Mouse (Mus musculus): ENCODE results near the gene Npm3. TPM values are rescaled to one million over a fixed set of nuclear protein-coding genes. Genes with fewer than 3 reads are reported as not detected.

Npm3 gene
- polyA plus RNA-seq, 1 experiment from 2014 or later = 20.6 TPM

DNA sequence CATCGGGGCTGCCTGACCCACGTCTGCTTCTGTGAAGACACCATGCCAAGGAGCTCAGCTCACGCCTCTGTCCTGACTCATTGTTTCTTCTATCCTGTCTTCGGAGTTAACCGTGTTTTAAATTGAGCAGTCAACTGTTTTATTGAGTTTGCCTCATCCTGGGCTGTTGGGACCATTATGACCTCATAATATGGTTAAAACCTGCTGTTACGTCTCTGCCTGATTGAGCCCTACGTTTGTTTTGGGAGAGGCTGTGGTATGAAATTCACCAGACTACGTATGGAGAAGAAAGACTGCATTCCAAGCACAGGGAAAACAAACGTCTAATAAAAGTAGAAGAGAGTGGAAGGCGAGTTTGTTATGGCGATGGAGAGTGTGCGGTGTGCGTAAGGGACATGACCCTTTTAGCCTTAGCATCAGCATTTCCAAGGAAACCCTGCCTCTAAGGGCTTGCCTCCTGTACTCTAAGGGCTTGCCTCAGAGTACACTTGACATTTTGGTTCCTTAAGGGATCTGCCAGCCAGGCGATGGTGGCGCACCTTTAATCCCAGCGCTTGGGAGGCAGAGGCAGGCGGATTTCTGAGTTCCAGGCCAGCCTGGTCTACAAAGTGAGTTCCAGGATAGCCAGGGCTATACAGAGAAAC lies 34.7 kb upstream of the Npm3 start:
- Histone ChIP-seq H3K27me3 (no peaks in the 10 kb centered on the region), H3K36me3 (peaks cover 10% of the 10 kb centered on the region), H3K27ac (peak overlapping the region; percentile 97), H3K9ac (peak overlapping the region; percentile 46), H3K4me1 (peaks cover 23% of the 10 kb centered on the region), H3K9me3 (no peaks in the 10 kb centered on the region), H3K4me3 (peak overlapping the region; percentile 79), H3K4me2 (peak overlapping the region; percentile 48)
- ATAC-seq (ENCODE audit: insufficient number of reproducible peaks, low FRiP score, low TSS enrichment, low read depth) = no peak
- WGBS = 29% methylated on average over 17 of the region's 17 CpGs

DNA sequence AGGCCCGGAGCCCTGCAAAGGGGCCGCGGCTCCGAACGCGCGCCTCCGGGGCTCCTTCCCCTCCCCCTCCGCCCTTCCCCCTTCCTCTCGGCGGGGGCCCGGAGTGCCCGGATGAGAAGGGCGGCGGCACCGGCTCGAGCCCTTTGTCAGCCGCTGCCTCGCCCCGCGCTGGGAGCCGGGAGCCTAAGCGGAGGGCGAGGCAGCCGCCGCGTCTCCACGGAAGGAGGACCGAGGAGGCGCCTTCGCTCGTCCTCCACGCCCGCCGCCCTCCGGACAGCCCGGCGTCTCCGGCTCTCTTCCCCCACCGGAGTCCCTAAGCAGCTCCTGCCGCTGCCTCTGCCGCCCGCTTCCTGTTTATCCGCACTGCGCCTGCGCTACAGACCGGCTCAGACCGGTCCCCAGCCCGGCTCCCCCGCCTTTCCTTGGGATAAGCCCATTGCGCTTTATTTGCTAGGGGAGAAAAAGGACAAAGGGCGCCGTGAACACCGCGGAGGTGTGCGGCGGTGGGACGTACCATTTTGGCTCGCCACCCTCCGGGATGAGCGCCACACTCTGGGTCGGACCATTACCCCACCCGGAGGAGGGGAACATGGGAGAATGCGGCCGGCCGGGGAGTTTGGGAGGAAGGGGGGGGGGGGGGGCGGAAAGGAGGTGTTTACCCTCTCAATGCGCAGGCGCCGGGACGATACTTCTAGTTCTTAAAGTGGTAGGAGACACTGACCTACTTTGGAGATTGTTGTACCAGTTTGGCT lies 34.0 kb upstream of the Npm3 start, which contains the start of gene Mgea5:
Mgea5 (minus strand) TSS at position 657 of the 752 bp plus-strand sequence.
- WGBS = under 1% methylated on average over 53 of the region's 71 CpGs
- peaks cover 12% of the 10 kb centered on the region for H3K36me3 ChIP-seq
- H3K4me3 ChIP-seq = peak within 1 kb of the TSS; percentile 79
- no peaks in the 10 kb centered on the region for H3K9me3 ChIP-seq
- ATAC-seq (ENCODE audit: insufficient number of reproducible peaks, low FRiP score, low TSS enrichment, low read depth) = peak; percentile 97
- peak within 1 kb of the TSS; percentile 60 for H3K4me2 ChIP-seq
- H3K27ac ChIP-seq = peak within 1 kb of the TSS; percentile 97
- no peaks in the 10 kb centered on the region for H3K27me3 ChIP-seq
- H3K4me1 ChIP-seq = peaks cover 23% of the 10 kb centered on the region
- peak within 1 kb of the TSS; percentile 91 for H3K9ac ChIP-seq

DNA sequence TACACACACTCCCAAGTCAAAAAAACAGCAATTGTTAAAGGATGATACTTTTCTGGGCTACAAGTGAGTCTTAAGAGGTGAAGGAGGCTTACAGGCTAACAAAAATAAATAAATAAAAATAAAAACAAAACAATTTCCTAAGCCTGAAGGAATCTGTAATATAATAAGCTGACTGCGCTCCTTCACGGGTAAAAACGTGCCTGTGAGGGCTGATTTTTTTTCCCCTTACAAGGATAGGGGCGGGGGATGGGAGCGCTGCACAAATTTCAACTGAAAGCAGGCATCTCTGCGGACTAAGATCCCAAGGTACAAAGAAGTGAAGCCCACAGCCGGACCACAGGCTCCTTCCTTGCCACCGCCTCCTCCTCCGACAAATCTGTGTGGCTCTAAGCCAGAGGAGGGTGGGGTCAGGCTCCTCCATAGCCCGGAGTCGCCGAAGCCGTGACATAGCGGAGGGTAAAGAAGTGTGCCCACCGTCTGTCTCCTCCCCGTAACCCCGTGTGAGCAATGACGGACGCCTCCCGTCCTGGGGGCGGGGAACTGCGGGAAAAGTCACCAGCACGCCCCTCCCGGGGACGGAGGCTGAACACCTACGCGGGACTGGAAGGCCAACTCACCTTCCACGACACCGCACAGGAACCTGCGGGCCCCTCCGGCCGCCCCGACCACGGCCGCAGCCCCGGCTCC lies 33.1 kb upstream of the Npm3 start:
- Histone ChIP-seq H3K9ac (peak overlapping the region; percentile 91), H3K27ac (peak overlapping the region; percentile 97), H3K36me3 (peaks cover 21% of the 10 kb centered on the region), H3K4me2 (peak overlapping the region; percentile 60), H3K9me3 (no peaks in the 10 kb centered on the region), H3K4me3 (peak overlapping the region; percentile 79), H3K4me1 (peaks cover 23% of the 10 kb centered on the region), H3K27me3 (no peaks in the 10 kb centered on the region)
- under 1% methylated on average over 34 of the region's 36 CpGs for WGBS
- ATAC-seq (ENCODE audit: insufficient number of reproducible peaks, low FRiP score, low TSS enrichment, low read depth) = no peak

DNA sequence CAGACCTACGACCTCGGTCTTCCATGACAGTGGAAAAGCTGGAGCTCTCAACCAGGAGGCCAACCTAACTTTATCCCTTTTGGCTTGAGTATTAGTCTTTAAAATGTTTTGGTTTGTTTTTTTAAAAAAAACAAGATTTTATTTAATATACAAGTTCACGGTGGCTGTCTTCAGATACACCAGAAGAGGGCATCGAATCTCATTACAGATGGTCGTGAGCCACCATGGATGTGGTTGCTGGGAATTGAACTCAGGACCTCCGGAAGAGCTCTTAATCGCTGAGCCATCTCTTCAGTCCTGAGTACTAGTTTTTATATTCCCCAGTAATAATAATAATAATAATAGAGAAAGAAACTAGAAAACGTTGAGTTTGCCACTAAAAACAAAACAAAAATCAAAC lies 32.3 kb upstream of the Npm3 start:
- H3K4me3 ChIP-seq = peak overlapping the region; percentile 79
- no peak for ATAC-seq (ENCODE audit: insufficient number of reproducible peaks, low FRiP score, low TSS enrichment, low read depth)
- 59% methylated on average over 8 of the region's 8 CpGs for WGBS
- H3K27ac ChIP-seq = no peak overlapping the region
- no peak overlapping the region for H3K9ac ChIP-seq
- peaks cover 23% of the 10 kb centered on the region for H3K4me1 ChIP-seq
- peaks cover 27% of the 10 kb centered on the region for H3K36me3 ChIP-seq
- no peaks in the 10 kb centered on the region for H3K9me3 ChIP-seq
- H3K27me3 ChIP-seq = no peaks in the 10 kb centered on the region
- H3K4me2 ChIP-seq = peak overlapping the region; percentile 60

DNA sequence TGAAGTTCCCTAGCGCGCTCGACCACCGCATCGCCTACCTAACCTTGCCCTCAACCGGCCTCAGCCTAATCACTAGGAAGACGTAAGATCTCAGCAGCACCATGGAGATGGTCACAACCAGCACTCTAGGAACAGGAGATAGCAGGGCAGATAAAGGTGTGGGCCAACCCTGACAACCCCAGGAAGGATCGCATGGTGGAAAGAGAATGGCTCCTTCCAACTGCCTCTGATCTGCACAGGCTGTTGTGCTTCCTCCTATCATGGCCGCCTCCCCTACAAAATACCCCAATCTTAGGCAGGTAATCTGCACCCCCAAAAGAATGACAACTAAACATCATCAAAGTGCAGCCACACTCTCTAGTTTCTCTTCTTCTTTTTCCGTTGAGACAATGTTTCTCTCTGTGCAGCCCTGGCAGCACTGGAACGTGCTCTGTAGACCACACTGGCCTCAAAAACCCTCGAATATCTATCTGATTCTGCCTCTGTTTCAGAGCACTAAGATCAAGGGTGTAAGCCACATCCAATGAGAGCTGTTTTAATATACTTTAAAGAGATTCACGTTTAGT lies 31.0 kb upstream of the Npm3 start:
- H3K36me3 ChIP-seq = peaks cover 38% of the 10 kb centered on the region
- H3K27me3 ChIP-seq = no peaks in the 10 kb centered on the region
- H3K4me3 ChIP-seq = no peak overlapping the region
- no peak overlapping the region for H3K4me2 ChIP-seq
- no peaks in the 10 kb centered on the region for H3K9me3 ChIP-seq
- no peak overlapping the region for H3K9ac ChIP-seq
- 82% methylated on average over 13 of the region's 13 CpGs for WGBS
- no peak overlapping the region for H3K27ac ChIP-seq
- H3K4me1 ChIP-seq = peaks cover 23% of the 10 kb centered on the region
- no peak for ATAC-seq (ENCODE audit: insufficient number of reproducible peaks, low FRiP score, low TSS enrichment, low read depth)

DNA sequence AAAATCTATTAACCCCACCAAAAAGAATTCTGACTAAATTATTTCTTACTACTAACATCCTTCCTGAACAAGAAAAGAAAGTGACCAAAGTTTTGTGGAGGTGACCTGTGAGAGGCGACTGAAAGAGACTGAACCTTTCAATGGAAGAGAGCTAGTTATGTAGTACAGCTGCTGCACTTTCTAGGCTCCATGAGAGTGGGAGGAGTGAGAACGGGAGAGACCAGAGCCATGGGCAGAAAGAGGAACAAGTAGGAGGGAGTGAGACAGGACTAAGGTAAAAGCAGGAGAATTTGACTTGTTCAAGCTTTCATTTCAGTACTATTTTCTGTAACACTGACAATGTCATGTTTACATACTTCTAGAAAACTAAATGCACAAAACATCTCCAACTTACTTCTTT lies 26.1 kb upstream of the Npm3 start:
- Histone ChIP-seq H3K36me3 (peaks cover 85% of the 10 kb centered on the region), H3K9ac (no peak overlapping the region), H3K4me1 (peaks cover 8% of the 10 kb centered on the region), H3K27me3 (no peaks in the 10 kb centered on the region), H3K4me3 (no peak overlapping the region), H3K27ac (no peak overlapping the region), H3K4me2 (no peak overlapping the region), H3K9me3 (no peaks in the 10 kb centered on the region)
- WGBS = 77% methylated on average over 2 of the region's 2 CpGs
- ATAC-seq (ENCODE audit: insufficient number of reproducible peaks, low FRiP score, low TSS enrichment, low read depth) = no peak

DNA sequence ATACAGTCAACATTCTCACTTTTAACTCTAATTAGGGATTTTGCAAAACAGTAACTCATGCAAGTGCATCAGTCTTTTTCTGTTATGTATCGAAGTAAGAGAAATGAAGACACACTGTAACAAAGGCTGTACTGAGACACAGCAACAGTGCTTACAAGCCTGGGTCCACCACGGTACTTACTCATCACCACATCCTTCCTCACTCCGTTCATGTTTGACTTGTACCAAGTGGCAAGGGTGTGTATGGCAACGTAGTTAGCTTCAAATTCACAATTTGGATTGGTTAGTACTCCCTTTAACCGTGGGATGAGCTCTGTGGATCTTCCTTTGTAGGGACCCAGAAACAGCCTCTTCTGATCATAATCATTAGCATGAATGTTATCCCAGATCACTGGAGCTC lies 22.1 kb upstream of the Npm3 start:
- Histone ChIP-seq H3K4me3 (no peak overlapping the region), H3K36me3 (peaks cover 94% of the 10 kb centered on the region), H3K9me3 (no peaks in the 10 kb centered on the region), H3K4me2 (no peak overlapping the region), H3K4me1 (no peaks in the 10 kb centered on the region), H3K9ac (no peak overlapping the region), H3K27me3 (no peaks in the 10 kb centered on the region), H3K27ac (no peak overlapping the region)
- 92% methylated on average over 5 of the region's 5 CpGs for WGBS
- ATAC-seq (ENCODE audit: insufficient number of reproducible peaks, low FRiP score, low TSS enrichment, low read depth) = no peak

DNA sequence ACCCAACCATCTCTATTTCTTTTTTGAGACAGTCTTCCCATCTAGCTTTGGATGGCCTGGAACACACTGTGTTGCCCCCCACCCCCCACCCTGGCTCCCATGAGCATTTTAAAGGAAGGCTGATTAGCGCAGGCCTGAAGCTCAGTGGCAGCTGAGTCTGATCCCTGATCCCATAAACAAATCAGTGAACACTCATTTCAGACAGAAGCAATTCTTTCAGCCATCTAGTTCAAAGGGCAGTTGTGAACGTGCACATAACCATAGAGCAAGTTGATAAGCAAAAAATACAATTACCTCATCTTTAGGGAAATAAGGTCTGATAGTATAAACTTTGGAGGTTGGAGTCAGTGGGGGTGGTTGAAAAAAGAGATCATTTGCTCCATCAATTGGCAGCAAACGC lies 11.4 kb upstream of the Npm3 start:
- Histone ChIP-seq H3K27me3 (no peaks in the 10 kb centered on the region), H3K9ac (no peak overlapping the region), H3K9me3 (no peaks in the 10 kb centered on the region), H3K4me1 (no peaks in the 10 kb centered on the region), H3K4me2 (no peak overlapping the region), H3K27ac (no peak overlapping the region), H3K4me3 (no peak overlapping the region), H3K36me3 (peaks cover 87% of the 10 kb centered on the region)
- no peak for ATAC-seq (ENCODE audit: insufficient number of reproducible peaks, low FRiP score, low TSS enrichment, low read depth)
- WGBS = 91% methylated on average over 3 of the region's 3 CpGs

DNA sequence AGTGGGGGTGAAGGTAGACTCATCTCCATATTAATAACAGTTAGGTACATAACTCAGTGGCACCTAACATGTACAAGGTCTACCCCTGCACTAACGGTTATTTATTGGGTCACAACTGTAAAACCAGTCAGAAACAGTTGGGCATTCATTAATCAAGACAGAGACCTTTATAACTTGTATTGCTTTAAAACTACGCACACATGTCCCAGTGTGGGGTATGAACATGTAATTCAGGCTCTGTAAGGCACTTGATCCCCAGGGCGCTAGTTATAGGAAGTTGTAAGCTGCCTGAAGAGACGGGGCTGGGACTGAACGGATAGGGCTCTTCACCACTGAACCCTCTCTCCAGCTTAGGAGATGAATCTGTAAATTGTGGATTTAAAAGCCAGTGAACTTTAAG lies 9.3 kb upstream of the Npm3 start:
- H3K36me3 ChIP-seq = peaks cover 91% of the 10 kb centered on the region
- WGBS = 75% methylated on average over 5 of the region's 5 CpGs
- ATAC-seq (ENCODE audit: insufficient number of reproducible peaks, low FRiP score, low TSS enrichment, low read depth) = no peak

DNA sequence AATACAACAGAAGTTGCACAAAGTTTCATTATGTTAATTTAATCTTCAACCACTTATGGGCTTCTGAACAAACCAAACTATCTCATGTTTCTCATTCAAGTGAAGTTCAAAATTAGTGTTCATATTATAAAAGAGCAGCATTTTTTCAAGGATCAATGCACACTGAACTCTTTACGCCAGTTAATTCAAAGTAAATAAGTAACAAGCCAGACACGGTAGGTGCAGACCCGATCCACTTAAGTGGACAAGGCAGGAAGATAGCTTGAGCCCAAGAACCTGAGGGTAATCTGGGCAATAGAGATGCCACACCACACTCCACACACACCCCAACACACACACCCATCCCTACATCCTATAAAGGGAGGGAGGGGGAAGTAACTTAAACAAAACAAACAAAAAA lies 4.2 kb upstream of the Npm3 start:
- Histone ChIP-seq H3K27me3 (no peaks in the 10 kb centered on the region), H3K9me3 (no peaks in the 10 kb centered on the region), H3K4me2 (no peak overlapping the region), H3K36me3 (peaks cover 69% of the 10 kb centered on the region), H3K9ac (no peak overlapping the region), H3K4me1 (peaks cover 7% of the 10 kb centered on the region), H3K4me3 (no peak overlapping the region), H3K27ac (no peak overlapping the region)
- 93% methylated on average over 3 of the region's 3 CpGs for WGBS
- ATAC-seq (ENCODE audit: insufficient number of reproducible peaks, low FRiP score, low TSS enrichment, low read depth) = no peak

More for the DNA sequence above, 9.3 kb upstream of the Npm3 start:
- H3K4me3 ChIP-seq = no peak overlapping the region
- no peaks in the 10 kb centered on the region for H3K4me1 ChIP-seq
- no peaks in the 10 kb centered on the region for H3K9me3 ChIP-seq
- no peaks in the 10 kb centered on the region for H3K27me3 ChIP-seq
- no peak overlapping the region for H3K27ac ChIP-seq
- H3K9ac ChIP-seq = no peak overlapping the region
- no peak overlapping the region for H3K4me2 ChIP-seq

DNA sequence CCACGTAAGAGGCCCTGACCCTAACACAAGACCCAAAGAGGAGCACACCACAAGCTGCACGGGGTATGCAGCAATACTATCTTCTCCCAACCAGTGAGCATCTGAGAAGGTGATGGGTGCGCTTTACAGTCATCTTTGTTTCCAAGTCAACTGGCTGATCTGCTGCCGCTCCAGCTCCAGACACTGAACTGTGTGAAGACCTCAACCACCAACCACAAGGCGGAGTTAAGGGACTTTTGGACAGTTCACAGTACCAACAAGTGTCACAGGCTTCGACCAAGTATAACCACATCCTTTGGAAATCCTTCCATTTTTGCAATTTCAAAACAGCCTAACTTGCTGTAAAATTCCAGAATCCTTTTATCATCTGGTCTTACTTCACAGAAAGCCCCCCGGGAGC lies 2.5 kb upstream of the Npm3 start:
- Histone ChIP-seq H3K27me3 (no peaks in the 10 kb centered on the region), H3K4me2 (no peak overlapping the region)
- WGBS = 87% methylated on average over 7 of the region's 7 CpGs

More for the DNA sequence above, 2.5 kb upstream of the Npm3 start:
- Histone ChIP-seq H3K9ac (no peak overlapping the region), H3K36me3 (peaks cover 52% of the 10 kb centered on the region), H3K27ac (no peak overlapping the region), H3K4me1 (peaks cover 20% of the 10 kb centered on the region), H3K4me3 (no peak overlapping the region), H3K9me3 (no peaks in the 10 kb centered on the region)
- ATAC-seq (ENCODE audit: insufficient number of reproducible peaks, low FRiP score, low TSS enrichment, low read depth) = no peak

Data from limb, embryonic 15.5 days (tissue).